9 mouse cellular contexts compared by ENCODE assay signal in the genomic region with DNA sequence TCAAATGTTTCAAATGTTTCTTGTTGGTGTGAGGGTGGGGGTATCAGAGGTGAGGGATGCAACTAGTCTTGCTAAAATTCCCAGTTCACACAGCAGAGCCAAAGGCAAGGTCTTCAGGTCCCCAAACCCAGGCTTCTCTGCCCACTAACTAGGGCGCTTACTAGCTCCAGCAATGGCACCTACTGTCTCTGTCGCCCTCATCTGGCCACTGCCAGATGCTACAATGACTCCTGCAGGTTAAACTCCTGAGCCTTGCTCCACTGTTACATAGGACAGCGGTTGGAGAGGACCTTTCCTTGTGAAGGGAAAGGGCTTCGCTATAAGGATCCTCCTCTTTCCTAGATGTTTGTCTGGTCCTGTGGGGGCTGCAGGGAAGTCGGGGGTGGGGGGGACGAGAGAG. TPM values are rescaled to one million over a fixed set of nuclear protein-coding genes. Genes with fewer than 3 reads are reported as not detected.
DNase-seq lines count a peak whose midpoint lies in the region; ATAC-seq and TF ChIP-seq lines count a peak whose summit lies in the region.
"Had no signal": no experiment of that assay in that cellular context is flagged by ENCODE, and none has a peak within 500 bp of the region (broad histone marks: within the 10 kb centered on the region; RNA-seq: fewer than 3 reads in every experiment).

No protein-coding gene starts in this region.

- peak; percentile 92 for TF ChIP-seq EP300 in heart, adult 2 months (IDR thresholded peaks at IDR 0.05; ENCODE audit: insufficient read depth, low read depth, low read length)

- DNase-seq in heart, adult 2 months, result peak; percentile 75 to 80
- DNase-seq in ES-E14 (ENCODE audit: low read depth, low spot score), result peak; percentile 51
- DNase-seq in cerebellum, postnatal 10 days, result peak; percentile 80 to 83
- peak; percentile 62 to 75 for DNase-seq in left cerebral cortex, postnatal 25 days (ENCODE audit: low spot score in 2 of 2)
- peak; percentile 51 to 61 for DNase-seq in thymus, adult 18-20 months

- in situ Hi-C loops in ES-E14 (cut with MboI; ENCODE audit: low sequenced_read_pairs in 2 of 2, unreplicated experiment in 2 of 2), result no loop called here

- H3K9me3 ChIP-seq in heart, embryonic 11.5 days (replicated peaks; ENCODE audit: control insufficient read depth, low read length), result no peaks in the 10 kb centered on the region
- no peaks in the 10 kb centered on the region for H3K9me3 ChIP-seq in ES-E14 (ENCODE audit: control insufficient read depth, insufficient read depth, low read depth, low read length)
- H3K9me3 ChIP-seq: limb, embryonic 15.5 days had no signal

- H3K27ac ChIP-seq in heart, adult 2 months, result no peak overlapping the region
- H3K27ac ChIP-seq in heart, embryonic 11.5 days (ENCODE audit: low read depth, low read length), result no peak overlapping the region
- no peak overlapping the region for H3K27ac ChIP-seq in ES-E14 (ENCODE audit: insufficient read depth, low read depth, low read length, poor library complexity, severe bottlenecking)
- H3K27ac ChIP-seq: limb, embryonic 15.5 days had no signal

- TF ChIP-seq CTCF in heart, adult 2 months (IDR thresholded peaks at IDR 0.05), result peak; percentile 93

- intact Hi-C loops in heart, adult 2 months (cut with DNase I), result loop anchor here (1.0 to 10.0 kb wide), 2 partner anchors 75 to 426 kb away; no protein-coding TSS in a partner anchor
- intact Hi-C loops in left cerebral cortex, postnatal 25 days (cut with DNase I), result loop anchor here (1.0 to 5.0 kb wide), 2 partner anchors 59 to 75 kb away; no protein-coding TSS in a partner anchor

- H3K4me3 ChIP-seq in heart, adult 2 months, result no peak overlapping the region
- no peak overlapping the region for H3K4me3 ChIP-seq in heart, embryonic 11.5 days (ENCODE audit: low read depth, low read length)
- H3K4me3 ChIP-seq in ES-E14 (ENCODE audit: insufficient read depth in 1 of 2, low read depth in 1 of 2, low read length in 2 of 2, poor library complexity in 1 of 2, severe bottlenecking in 1 of 2), result no peak overlapping the region
- H3K4me3 ChIP-seq: limb, embryonic 15.5 days had no signal

- no peak overlapping the region for H3K4me2 ChIP-seq in heart, embryonic 11.5 days
- H3K4me2 ChIP-seq: limb, embryonic 15.5 days had no signal

- no peaks in the 10 kb centered on the region for H3K27me3 ChIP-seq in heart, adult 2 months (ENCODE audit: control insufficient read depth, insufficient read depth, low read length)
- no peaks in the 10 kb centered on the region for H3K27me3 ChIP-seq in heart, embryonic 11.5 days (ENCODE audit: control insufficient read depth, insufficient read depth, low read length)
- H3K27me3 ChIP-seq: limb, embryonic 15.5 days had no signal

- no peak for ATAC-seq in heart, embryonic 11.5 days (replicated peaks; ENCODE audit: insufficient number of reproducible peaks, low FRiP score, low TSS enrichment)
- peak; percentile 43 to 59 for ATAC-seq in hematopoietic stem cell, adult 5-6 weeks (replicated peaks in 1 of 2; ENCODE audit: insufficient read depth in 1 of 2, low FRiP score in 2 of 2, low TSS enrichment in 1 of 2, low read depth in 1 of 2, poor library complexity in 2 of 2, severe bottlenecking in 2 of 2)
- ATAC-seq in monocyte, adult 5-6 weeks (replicated peaks; ENCODE audit: insufficient number of reproducible peaks, low FRiP score, low TSS enrichment, poor library complexity, severe bottlenecking), result peak; percentile 61

- H3K36me3 ChIP-seq in heart, adult 2 months (ENCODE audit: control insufficient read depth, insufficient read depth, low read length), result no peaks in the 10 kb centered on the region
- H3K36me3 ChIP-seq in heart, embryonic 11.5 days (ENCODE audit: control insufficient read depth, insufficient read depth, low read length), result no peaks in the 10 kb centered on the region
- no peaks in the 10 kb centered on the region for H3K36me3 ChIP-seq in ES-E14 (ENCODE audit: control insufficient read depth, insufficient read depth, low read length, poor library complexity, severe bottlenecking)
- H3K36me3 ChIP-seq: limb, embryonic 15.5 days had no signal

- 11% methylated on average over 6 of the region's 6 CpGs for WGBS in heart, adult 2 months
- 12% methylated on average over 6 of the region's 6 CpGs for WGBS in heart, embryonic 11.5 days (ENCODE audit: insufficient replicate concordance)

- H3K9ac ChIP-seq in heart, adult 2 months (ENCODE audit: low read depth, low read length), result no peak overlapping the region
- H3K9ac ChIP-seq in heart, embryonic 11.5 days (ENCODE audit: low read depth, low read length), result no peak overlapping the region
- no peak overlapping the region for H3K9ac ChIP-seq in ES-E14 (ENCODE audit: insufficient read depth, low read depth, low read length, poor library complexity, severe bottlenecking)
- H3K9ac ChIP-seq: limb, embryonic 15.5 days had no signal

- peaks cover 6% of the 10 kb centered on the region for H3K4me1 ChIP-seq in heart, adult 2 months (ENCODE audit: control insufficient read depth, insufficient read depth, low read length)
- H3K4me1 ChIP-seq in heart, embryonic 11.5 days (ENCODE audit: control insufficient read depth, insufficient read depth, low read length), result peaks cover 14% of the 10 kb centered on the region
- H3K4me1 ChIP-seq in ES-E14 (ENCODE audit: control insufficient read depth in 2 of 2, insufficient read depth in 2 of 2, low read length in 2 of 2, poor library complexity in 1 of 2), result peaks cover 0 to 5% of the 10 kb centered on the region in 2 experiments; a peak in 1 of 4 replicates

- H3K79me2 ChIP-seq in heart, adult 2 months (replicated peaks; ENCODE audit: control insufficient read depth, insufficient read depth, low read length), result no peaks in the 10 kb centered on the region

- no peak for TF ChIP-seq POLR2A in heart, adult 2 months (IDR thresholded peaks at IDR 0.05; ENCODE audit: insufficient read depth, low read depth, low read length)

TF ChIP-seq in ES-E14, 5 proteins besides CTCF, POLR2A, EP300 and RAD21:
- TF ChIP-seq CHD2 (IDR thresholded peaks at IDR 0.05; ENCODE audit: low read depth, low read length) (no peak), HCFC1 (IDR thresholded peaks at IDR 0.05; ENCODE audit: borderline replicate concordance, insufficient read depth, low read length) (no peak), MAFK (IDR thresholded peaks at IDR 0.05; ENCODE audit: insufficient read depth, low read depth, low read length) (no peak), ZNF384 (IDR thresholded peaks at IDR 0.05; ENCODE audit: low read depth, low read length) (no peak), ZC3H11A (IDR thresholded peaks at IDR 0.05; ENCODE audit: borderline replicate concordance, low read depth, low read length) (peak; percentile 96)

RNA-seq across cellular contexts. Expression of a gene that starts 2.1 kb away (rescaled TPM):
- under 1 TPM; 0.21 to 0.86 TPM for total RNA-seq in heart, adult 2 months (2021)
- 0.76 and 0.91 TPM in 2 replicates for polyA plus RNA-seq in heart, adult 2 months (2012; rRNA removed)
- 2.9 and 4.0 TPM in 2 replicates for polyA plus RNA-seq in heart, embryonic 11.5 days (2014; fragmentation: Nextera tagmentation; extraction: Ambion mirVana)
- total RNA-seq in ES-E14 (2012; rRNA removed), result 0.36 and 0.69 TPM in 2 replicates
- 11.3 and 12.7 TPM in 2 replicates for total RNA-seq in hematopoietic stem cell, adult 5-6 weeks (2017)
- total RNA-seq in left cerebral cortex, postnatal 25 days (2021), result 1 to 10 TPM in 1 of 2 experiments, under 1 TPM in 1; 0.28 to 1.0 TPM
- 6.3 to 18.7 TPM (median 15.6 TPM) in 3 replicates for total RNA-seq in monocyte, adult 5-6 weeks (2017)

RNA-seq across cellular contexts. Expression of a gene that starts 17.8 kb away (rescaled TPM):
- total RNA-seq in heart, adult 2 months (2021), result 1 to 10 TPM in 1 of 2 experiments, under 1 TPM in 1; 0.63 to 1.2 TPM
- 1.7 and 1.8 TPM in 2 replicates for polyA plus RNA-seq in heart, adult 2 months (2012; rRNA removed)
- 1.3 and 1.5 TPM in 2 replicates for polyA plus RNA-seq in heart, embryonic 11.5 days (2014; fragmentation: Nextera tagmentation; extraction: Ambion mirVana)
- total RNA-seq in ES-E14 (2012; rRNA removed), result 4.3 and 4.5 TPM in 2 replicates
- total RNA-seq in hematopoietic stem cell, adult 5-6 weeks (2017), result 5.1 and 8.4 TPM in 2 replicates
- 10 to 100 TPM; 79.5 to 92.4 TPM for total RNA-seq in left cerebral cortex, postnatal 25 days (2021)
- 2.6 to 4.0 TPM (median 3.0 TPM) in 3 replicates for total RNA-seq in monocyte, adult 5-6 weeks (2017)

RNA-seq across cellular contexts. Expression of a gene that starts 40.1 kb away (rescaled TPM):
- 10 to 100 TPM; 10.9 to 14.5 TPM for total RNA-seq in heart, adult 2 months (2021)
- 15.9 and 17.3 TPM in 2 replicates for polyA plus RNA-seq in heart, adult 2 months (2012; rRNA removed)
- 2.1 and 2.9 TPM in 2 replicates for polyA plus RNA-seq in heart, embryonic 11.5 days (2014; fragmentation: Nextera tagmentation; extraction: Ambion mirVana)
- 10.7 and 17.4 TPM in 2 replicates for total RNA-seq in ES-E14 (2012; rRNA removed)
- total RNA-seq in hematopoietic stem cell, adult 5-6 weeks (2017), result 79.5 and 106 TPM in 2 replicates
- 1 to 10 TPM; 6.2 TPM for total RNA-seq in left cerebral cortex, postnatal 25 days (2021)
- total RNA-seq in monocyte, adult 5-6 weeks (2017), result 107 to 245 TPM (median 115 TPM) in 3 replicates

RNA-seq across cellular contexts. Expression of a gene that starts 46.6 kb away (rescaled TPM):
- total RNA-seq in heart, adult 2 months (2021), result 1 to 10 TPM; 5.6 to 5.7 TPM
- 2.0 and 4.2 TPM in 2 replicates for polyA plus RNA-seq in heart, adult 2 months (2012; rRNA removed)
- 9.6 and 10.3 TPM in 2 replicates for polyA plus RNA-seq in heart, embryonic 11.5 days (2014; fragmentation: Nextera tagmentation; extraction: Ambion mirVana)
- 9.6 and 10.4 TPM in 2 replicates for total RNA-seq in ES-E14 (2012; rRNA removed)
- 14.4 and 15.8 TPM in 2 replicates for total RNA-seq in hematopoietic stem cell, adult 5-6 weeks (2017)
- total RNA-seq in left cerebral cortex, postnatal 25 days (2021), result 1 to 10 TPM; 8.3 to 8.9 TPM
- 11.5 to 18.1 TPM (median 14.0 TPM) in 3 replicates for total RNA-seq in monocyte, adult 5-6 weeks (2017)
